Mouse (Mus musculus) forebrain, embryonic 14.5 days (tissue): ENCODE results near the gene Cpne2. TPM values are rescaled to one million over a fixed set of nuclear protein-coding genes. Genes with fewer than 3 reads are reported as not detected.

Source experiments
- ATAC-seq: fragments of 200-750 bp; cut with Nextera tagmentation; 2 replicates; pipeline ENCODE4 v1.8.0; 2017; ENCODE audit warnings: mild to moderate bottlenecking, moderate library complexity
- DNase-seq: peaks from one replicate; pipeline ENCODE4 v3.0.0-alpha.2; 2015; ENCODE audit warnings: low spot score
- H3K27ac ChIP-seq: fragments of 300-500 bp; sonication (generic); 2 replicates; pipeline ENCODE4 v1.5.1; 2014; ENCODE audit warnings: low read depth, mild to moderate bottlenecking, control low read depth, low read length, moderate library complexity
- H3K27me3 ChIP-seq: fragments of 300-500 bp; sonication (generic); replicated peaks from 2 replicates; pipeline ENCODE4 v1.6.1; 2014; ENCODE audit warnings: low read length, control low read depth, mixed read lengths; ENCODE audit not compliant: control insufficient read depth, insufficient read depth
- H3K36me3 ChIP-seq: fragments of 300-500 bp; sonication (generic); 2 replicates; pipeline ENCODE4 v1.6.1; 2014; ENCODE audit warnings: low read length, control low read depth; ENCODE audit not compliant: control insufficient read depth, insufficient read depth
- H3K4me1 ChIP-seq: fragments of 300-500 bp; sonication (generic); 2 replicates; pipeline ENCODE4 v1.6.1; 2014; ENCODE audit warnings: antibody characterized with exemption, low read length, control low read depth; ENCODE audit not compliant: control insufficient read depth, insufficient read depth
- H3K4me2 ChIP-seq: fragments of 300-500 bp; sonication (generic); 2 replicates; pipeline ENCODE4 v1.6.1; 2014; ENCODE audit warnings: mild to moderate bottlenecking, control low read depth, low read length
- H3K4me3 ChIP-seq: fragments of 300-500 bp; sonication (generic); 2 replicates; pipeline ENCODE4 v1.5.1; 2014; ENCODE audit warnings: low read depth, low read length, control low read depth
- H3K9ac ChIP-seq: fragments of 300-500 bp; sonication (generic); 2 replicates; pipeline ENCODE4 v1.6.1; 2014; ENCODE audit warnings: mild to moderate bottlenecking, low read length, control low read depth, moderate library complexity
- H3K9me3 ChIP-seq: fragments of 300-500 bp; sonication (generic); replicated peaks from 2 replicates; pipeline ENCODE4 v1.6.1; 2016; ENCODE audit warnings: low read length, control low read depth, mixed read lengths; ENCODE audit not compliant: control insufficient read depth
- WGBS: fragments of 180-500 bp; shearing (Covaris S2); extraction: QIAGEN DNeasy Blood & Tissue Kit; methylation state at CpG from one replicate; pipeline ENCODE4 v1.1.7; 2014; 5-methylcytosine and 5-hydroxymethylcytosine counted together
- microRNA-seq: library from miRNA; unstranded; fragments of <30 nt; microRNA quantifications from one replicate; pipeline ENCODE4, GENCODE M21; 2016
- polyA plus RNA-seq: library from polyadenylated mRNA; unstranded; fragments of >200 nt; fragmentation: Nextera tagmentation; extraction: Ambion mirVana; gene quantifications from 2 replicates; pipeline ENCODE4 v1.2.1, GENCODE M21; 2014

Cpne2 gene
- polyA plus RNA-seq, 1 experiment from 2014 or later, result 18.0 TPM

DNA sequence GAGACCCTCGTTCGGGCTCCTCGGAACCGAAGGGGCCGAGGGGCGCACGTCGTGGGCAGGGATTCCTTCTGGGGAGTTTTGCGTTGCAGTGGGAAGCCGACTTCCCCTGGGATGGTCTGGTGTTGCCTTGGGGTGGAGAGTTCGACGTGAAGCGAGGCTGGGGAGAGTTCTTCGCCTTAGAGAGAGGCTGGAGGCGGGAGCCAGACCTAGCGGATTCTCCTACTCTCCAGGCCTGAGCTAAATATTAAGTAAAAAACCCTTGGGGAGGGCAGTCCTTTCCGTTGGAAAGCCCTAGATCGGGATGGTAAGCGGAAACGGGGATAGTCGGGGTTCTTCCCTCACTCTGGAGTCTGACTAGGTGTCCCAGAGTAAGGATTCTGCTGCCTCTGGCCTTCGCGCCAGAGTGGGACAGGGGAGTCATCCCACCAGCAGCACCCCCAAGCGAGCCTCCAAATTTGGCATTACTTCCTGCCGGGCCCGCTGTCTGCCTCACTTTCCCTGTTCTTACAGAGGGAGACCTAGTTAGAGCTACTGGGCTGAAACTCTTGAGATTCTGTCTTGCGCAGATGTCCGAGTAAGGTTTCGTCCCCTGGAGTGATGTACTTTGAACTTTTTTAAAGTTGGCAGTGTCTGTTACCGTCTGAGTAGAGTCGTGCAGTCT, 69.8 kb downstream of the Cpne2 start:
- Histone ChIP-seq H3K4me2 (peak overlapping the region; percentile 93), H3K9ac (peak overlapping the region; percentile 91), H3K27me3 (no peaks in the 10 kb centered on the region), H3K4me3 (peak overlapping the region; percentile 99), H3K4me1 (peaks cover 24% of the 10 kb centered on the region), H3K27ac (peak overlapping the region; percentile 86; the same call in 1 of the 2 replicates), H3K36me3 (no peaks in the 10 kb centered on the region), H3K9me3 (no peaks in the 10 kb centered on the region)
- peak; percentile 24 for DNase-seq
- 0 out of 2 replicates have a peak, but pooled peaks have one; percentile 0 for ATAC-seq
- WGBS, result under 1% methylated on average over 31 of the region's 31 CpGs

DNA sequence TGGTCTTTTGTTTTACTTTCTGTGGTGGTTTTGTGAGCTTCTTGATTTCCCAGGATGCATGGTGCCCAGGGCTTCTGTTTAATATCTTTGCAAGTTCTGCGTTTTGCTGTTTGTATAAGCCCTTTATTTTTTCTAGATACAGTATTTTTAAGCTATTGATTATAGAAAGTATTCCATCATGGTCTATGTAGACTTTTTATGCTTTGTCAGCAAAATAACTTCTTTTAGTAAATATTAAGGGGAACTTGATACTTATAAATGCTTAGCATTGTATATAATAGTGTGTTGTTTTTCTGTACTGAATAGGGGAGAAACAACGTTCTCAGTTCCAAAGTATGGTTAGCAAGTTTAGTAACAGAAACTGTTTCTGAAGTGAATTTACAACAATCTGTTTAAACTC, 71.2 kb downstream of the Cpne2 start:
- DNase-seq, result no peak
- no peaks in the 10 kb centered on the region for H3K9me3 ChIP-seq
- H3K4me1 ChIP-seq, result peaks cover 24% of the 10 kb centered on the region
- H3K27me3 ChIP-seq, result no peaks in the 10 kb centered on the region
- no peak overlapping the region for H3K4me3 ChIP-seq
- ATAC-seq, result no peak
- H3K9ac ChIP-seq, result no peak overlapping the region
- H3K4me2 ChIP-seq, result peak overlapping the region; percentile 93; the same call in 1 of the 2 replicates
- H3K36me3 ChIP-seq, result no peaks in the 10 kb centered on the region
- H3K27ac ChIP-seq, result no peak overlapping the region
- 78% methylated on average over 2 of the region's 2 CpGs for WGBS

DNA sequence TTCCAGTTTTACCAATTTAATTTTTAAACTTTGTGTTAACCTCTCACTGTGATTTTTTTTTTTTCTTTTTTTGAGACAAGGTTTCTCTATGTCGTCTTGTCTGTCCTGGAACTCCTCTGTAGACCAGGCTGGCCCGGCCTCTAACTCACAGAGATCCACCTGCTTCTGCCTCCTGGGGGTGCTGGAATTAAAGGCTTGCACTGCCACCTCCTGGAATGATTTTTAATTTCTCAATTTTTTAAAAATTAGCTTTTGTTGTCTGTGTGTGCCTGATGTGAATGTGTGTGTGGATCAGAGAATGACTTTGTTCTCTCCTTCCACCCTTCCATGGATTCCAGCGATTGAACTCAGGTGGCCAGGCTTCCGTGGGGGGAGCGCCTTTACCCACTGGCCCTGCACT, 74.3 kb downstream of the Cpne2 start:
- Histone ChIP-seq H3K4me1 (peaks cover 11% of the 10 kb centered on the region), H3K27me3 (no peaks in the 10 kb centered on the region), H3K36me3 (no peaks in the 10 kb centered on the region), H3K4me2 (no peak overlapping the region), H3K9ac (no peak overlapping the region), H3K27ac (no peak overlapping the region), H3K9me3 (no peaks in the 10 kb centered on the region), H3K4me3 (no peak overlapping the region)
- no peak for DNase-seq
- ATAC-seq, result no peak
- WGBS, result 94% methylated on average over 5 of the region's 5 CpGs

Small RNA genes within 50 kb of the gene (microRNA-seq; reads per million reads assigned to microRNA genes)
- gene Mir7072, result not detected

Other genes with a start within 250 kb of the Cpne2 start
- gene Slc12a3, start 203.8 kb upstream of the Cpne2 start, polyA plus RNA-seq, result not detected in 2 replicates
- gene Herpud1, start 146.6 kb upstream of the Cpne2 start, polyA plus RNA-seq, result 62.6 and 72.3 TPM in 2 replicates
- gene Nlrc5, start 98.6 kb upstream of the Cpne2 start, polyA plus RNA-seq, result 0.17 and 0.36 TPM in 2 replicates
- gene Rspry1, start 68.9 kb downstream of the Cpne2 start, polyA plus RNA-seq, result 46.4 and 47.6 TPM in 2 replicates
- 96.2 and 108 TPM in 2 replicates for gene Fam192a, start 69.0 kb downstream of the Cpne2 start, polyA plus RNA-seq
- gene Arl2bp, start 133.6 kb downstream of the Cpne2 start, polyA plus RNA-seq, result 89.3 and 101 TPM in 2 replicates
- 0.71 and 1.2 TPM in 2 replicates for gene Pllp, start 163.3 kb downstream of the Cpne2 start, polyA plus RNA-seq
- gene Ccl22, start 212.6 kb downstream of the Cpne2 start, polyA plus RNA-seq, result not detected in 2 replicates
- gene Cx3cl1, start 239.0 kb downstream of the Cpne2 start, polyA plus RNA-seq, result 11.2 and 18.4 TPM in 2 replicates